Mouse (Mus musculus) thymus, adult 2 months (tissue): ENCODE results near the gene 6430550D23Rik. TPM values are rescaled to one million over a fixed set of nuclear protein-coding genes. Genes with fewer than 3 reads are reported as not detected.

Source experiments
- DNase-seq: peaks from one replicate; pipeline ENCODE4 v3.0.0; 2021
- H3K27ac ChIP-seq: fragments of 200-500 bp; 2 replicates; pipeline ENCODE4 v1.5.1; 2012; ENCODE audit warnings: low read length, control low read depth; ENCODE audit not compliant: control insufficient read depth, insufficient read depth
- H3K27me3 ChIP-seq: fragments of 200-500 bp; 2 replicates; pipeline ENCODE4 v1.6.1; 2012; ENCODE audit warnings: mild to moderate bottlenecking, low read length, moderate library complexity, mixed read lengths; ENCODE audit not compliant: control insufficient read depth, insufficient read depth
- H3K36me3 ChIP-seq: fragments of 200-500 bp; 2 replicates; pipeline ENCODE4 v1.6.1; 2012; ENCODE audit warnings: mild to moderate bottlenecking, low read length, moderate library complexity; ENCODE audit not compliant: control insufficient read depth, insufficient read depth
- H3K4me1 ChIP-seq: fragments of 200-500 bp; replicated peaks from 2 replicates; pipeline ENCODE4 v1.6.1; 2012; ENCODE audit warnings: low read length; ENCODE audit not compliant: control insufficient read depth, insufficient read depth
- H3K4me3 ChIP-seq: fragments of 200-500 bp; 2 replicates; pipeline ENCODE4 v1.5.1; 2012; ENCODE audit warnings: mild to moderate bottlenecking, low read length, control low read depth, moderate library complexity; ENCODE audit not compliant: control insufficient read depth, insufficient read depth
- CTCF ChIP-seq: fragments of 200-500 bp; IDR thresholded peaks from 2 replicates; pipeline ENCODE4 v1.5.1; 2012; ENCODE audit warnings: mild to moderate bottlenecking, control low read depth, low read length, moderate library complexity, borderline replicate concordance; ENCODE audit not compliant: control insufficient read depth, poor library complexity, insufficient read depth; ENCODE audit errors: extremely low read depth
- POLR2A ChIP-seq: fragments of 200-500 bp; IDR thresholded peaks from 2 replicates; pipeline ENCODE4 v1.6.1; 2012; ENCODE audit warnings: mild to moderate bottlenecking, low read length, control low read depth, moderate library complexity; ENCODE audit not compliant: control insufficient read depth, poor library complexity, insufficient read depth; ENCODE audit errors: extremely low read depth
- WGBS: fragments of 180-500 bp; shearing (Covaris S2); methylation state at CpG from one replicate; pipeline ENCODE4 v1.1.7; 2018; 5-methylcytosine and 5-hydroxymethylcytosine counted together
- polyA plus RNA-seq: library from polyadenylated mRNA; depleted of rRNA; stranded (reverse); fragments of >200 nt; gene quantifications from 2 replicates; pipeline ENCODE4 v1.2.3, GENCODE M21; 2012

6430550D23Rik gene
- polyA plus RNA-seq, 1 experiment, result 4.2 TPM

- H3K4me1 ChIP-seq, result peaks cover 15% of the 10 kb centered on the region
- no peaks in the 10 kb centered on the region for H3K27me3 ChIP-seq
- H3K27ac ChIP-seq, result no peak overlapping the region
- DNase-seq, result no peak
- no peak overlapping the region for H3K4me3 ChIP-seq
- H3K36me3 ChIP-seq, result peaks cover 14% of the 10 kb centered on the region
- TF ChIP-seq POLR2A (no peak), CTCF (no peak)
- 88% methylated on average over 2 of the region's 2 CpGs for WGBS
Measured at GRCm38 (mm10) chr2:156021765-156022164, 14.0 kb upstream of the 6430550D23Rik start.

GRCm38 (mm10) chr2:156021219-156021618 is 13.4 kb upstream of the 6430550D23Rik start:
- H3K4me1 ChIP-seq, result peaks cover 15% of the 10 kb centered on the region

GRCm38 (mm10) chr2:156018106-156018505 is 10.3 kb upstream of the 6430550D23Rik start:
- H3K4me1 ChIP-seq, result peaks cover 14% of the 10 kb centered on the region
- peaks cover 44% of the 10 kb centered on the region for H3K36me3 ChIP-seq
- no peak overlapping the region for H3K4me3 ChIP-seq
- H3K27ac ChIP-seq, result no peak overlapping the region
- 93% methylated on average over 3 of the region's 3 CpGs for WGBS
- no peak for DNase-seq
- no peaks in the 10 kb centered on the region for H3K27me3 ChIP-seq
- TF ChIP-seq CTCF, result no peak

More at GRCm38 (mm10) chr2:156021219-156021618, 13.4 kb upstream of the 6430550D23Rik start:
- Histone ChIP-seq H3K27ac (no peak overlapping the region), H3K4me3 (no peak overlapping the region), H3K36me3 (peaks cover 17% of the 10 kb centered on the region), H3K27me3 (no peaks in the 10 kb centered on the region)
- no peak for DNase-seq
- TF ChIP-seq POLR2A (no peak), CTCF (no peak)
- 81% methylated on average over 8 of the region's 8 CpGs for WGBS

DNA sequence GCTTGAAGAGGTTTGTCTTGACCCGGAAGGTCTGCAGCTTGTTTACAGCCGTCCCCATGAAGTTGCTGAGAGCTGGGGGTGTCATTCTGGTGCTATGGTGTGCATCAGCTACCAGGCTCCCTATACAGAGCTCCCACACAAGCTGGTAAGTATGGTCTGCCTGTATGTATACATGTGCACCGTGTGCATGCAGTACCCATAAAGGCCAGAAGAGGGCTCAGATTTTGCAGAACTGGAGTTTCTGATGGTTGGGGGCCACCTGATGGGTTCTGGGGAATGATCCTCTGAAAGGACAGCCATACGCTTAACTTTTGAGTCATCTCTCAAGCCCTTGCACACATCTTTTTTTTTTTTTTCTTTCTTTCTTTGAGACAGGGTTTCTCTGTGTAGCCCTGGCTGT is 2.4 kb downstream of the 6430550D23Rik start:
- peaks cover 5% of the 10 kb centered on the region for H3K36me3 ChIP-seq
- H3K4me3 ChIP-seq, result no peak overlapping the region
- no peak overlapping the region for H3K27ac ChIP-seq
- TF ChIP-seq POLR2A (no peak), CTCF (no peak)
- H3K4me1 ChIP-seq, result peaks cover 8% of the 10 kb centered on the region
- H3K27me3 ChIP-seq, result no peaks in the 10 kb centered on the region
- DNase-seq, result no peak
- 95% methylated on average over 4 of the region's 4 CpGs for WGBS

DNA sequence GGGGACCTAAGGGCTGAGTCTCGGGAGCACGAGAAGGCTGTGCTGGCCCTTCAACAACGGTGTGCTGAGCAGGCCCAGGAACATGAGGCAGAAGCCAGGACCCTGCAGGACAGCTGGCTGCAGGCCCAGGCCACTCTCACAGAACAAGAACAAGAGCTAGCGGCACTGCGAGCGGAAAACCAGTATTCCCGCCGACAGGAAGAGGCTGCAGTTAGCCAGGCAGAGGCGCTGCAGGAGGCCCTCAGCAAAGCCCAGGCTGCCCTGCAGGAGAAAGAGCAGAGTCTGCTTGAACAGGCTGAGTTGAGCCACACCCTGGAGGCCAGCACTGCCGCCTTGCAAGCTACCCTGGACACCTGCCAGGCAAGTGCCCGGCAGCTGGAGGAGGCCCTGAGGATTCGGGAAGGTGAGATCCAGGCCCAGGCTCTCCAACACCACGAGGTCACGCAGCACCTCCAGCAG is 15.9 kb downstream of the 6430550D23Rik start:
- Histone ChIP-seq H3K36me3 (peaks cover 32% of the 10 kb centered on the region), H3K4me1 (peaks cover 25% of the 10 kb centered on the region), H3K27me3 (no peaks in the 10 kb centered on the region), H3K4me3 (no peak overlapping the region), H3K27ac (no peak overlapping the region)
- TF ChIP-seq CTCF (no peak), POLR2A (no peak)
- no peak for DNase-seq
- WGBS, result 96% methylated on average over 14 of the region's 14 CpGs

GRCm38 (mm10) chr2:155991151-155991550 is 16.6 kb downstream of the 6430550D23Rik start:
- no peak overlapping the region for H3K27ac ChIP-seq
- TF ChIP-seq CTCF (no peak), POLR2A (no peak)
- H3K4me3 ChIP-seq, result no peak overlapping the region
- no peaks in the 10 kb centered on the region for H3K27me3 ChIP-seq
- WGBS, result 96% methylated on average over 10 of the region's 10 CpGs
- H3K4me1 ChIP-seq, result peaks cover 32% of the 10 kb centered on the region
- DNase-seq, result no peak
- H3K36me3 ChIP-seq, result peaks cover 27% of the 10 kb centered on the region

- peaks cover 47% of the 10 kb centered on the region for H3K4me1 ChIP-seq
Measured at GRCm38 (mm10) chr2:155989085-155989484, 18.7 kb downstream of the 6430550D23Rik start.

More at GRCm38 (mm10) chr2:155989085-155989484, 18.7 kb downstream of the 6430550D23Rik start:
- Histone ChIP-seq H3K27me3 (no peaks in the 10 kb centered on the region), H3K36me3 (peaks cover 16% of the 10 kb centered on the region), H3K4me3 (no peak overlapping the region), H3K27ac (0 out of 2 replicates have a peak overlapping the region, but pooled peaks have one; percentile 7)
- no peak for DNase-seq
- no peak for TF ChIP-seq CTCF
- 86% methylated on average over 4 of the region's 4 CpGs for WGBS
